Mouse (Mus musculus): ENCODE data around the gene Pou2af1.

Pou2af1 gene

DNA sequence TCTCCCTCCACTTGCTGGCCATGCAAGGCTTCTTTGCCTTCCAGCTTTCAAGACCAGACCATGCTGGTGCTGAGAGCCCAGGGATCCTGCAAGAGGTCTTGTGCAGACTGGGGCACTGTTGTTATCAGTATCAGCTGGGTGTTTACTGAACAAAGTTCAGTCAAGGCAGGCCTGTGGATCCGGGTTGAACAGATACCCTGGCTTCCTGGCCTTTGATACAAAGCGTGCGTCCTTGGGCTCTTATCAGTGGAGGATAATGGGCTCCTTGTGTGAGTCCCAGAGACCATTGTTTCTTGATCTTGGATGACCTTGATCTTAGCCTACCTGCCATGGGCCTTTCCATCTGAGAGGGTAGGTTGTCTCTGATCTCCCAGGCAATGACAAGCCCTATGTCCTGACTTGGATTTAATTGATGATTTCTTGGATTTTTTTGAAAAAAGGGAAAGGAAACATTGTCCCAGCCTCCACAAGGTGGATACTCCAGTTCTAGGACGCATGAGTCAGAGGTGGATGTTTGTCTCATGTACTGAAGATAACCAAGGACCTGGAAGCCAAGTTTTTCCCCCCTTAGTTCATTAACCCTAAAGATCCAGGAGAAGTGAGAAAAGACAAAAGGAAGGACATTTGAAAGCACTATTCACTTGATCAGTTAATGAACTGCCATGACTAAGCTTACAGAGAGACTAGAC, 17.3 kb downstream of the Pou2af1 start:
- no peak for DNase-seq

DNA sequence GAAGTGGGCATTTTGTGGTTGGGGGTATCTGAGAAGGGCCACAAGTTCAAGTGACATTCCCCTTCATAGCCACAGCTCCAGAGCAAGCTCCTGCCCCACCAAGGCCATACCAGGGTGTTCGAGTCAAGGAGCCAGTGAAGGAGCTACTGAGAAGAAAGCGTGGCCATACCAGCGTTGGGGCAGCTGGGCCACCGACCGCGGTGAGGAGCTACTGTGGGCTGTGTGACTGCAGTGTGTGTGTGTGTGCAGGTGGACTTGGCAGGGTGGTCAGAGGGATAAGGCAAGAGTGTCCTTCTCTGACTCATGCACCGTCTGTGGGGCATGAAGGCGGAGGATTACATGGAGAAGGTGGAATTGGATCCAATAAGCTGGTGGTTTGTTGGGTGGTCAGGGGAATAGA, 18.7 kb downstream of the Pou2af1 start:
- no peak for DNase-seq

DNA sequence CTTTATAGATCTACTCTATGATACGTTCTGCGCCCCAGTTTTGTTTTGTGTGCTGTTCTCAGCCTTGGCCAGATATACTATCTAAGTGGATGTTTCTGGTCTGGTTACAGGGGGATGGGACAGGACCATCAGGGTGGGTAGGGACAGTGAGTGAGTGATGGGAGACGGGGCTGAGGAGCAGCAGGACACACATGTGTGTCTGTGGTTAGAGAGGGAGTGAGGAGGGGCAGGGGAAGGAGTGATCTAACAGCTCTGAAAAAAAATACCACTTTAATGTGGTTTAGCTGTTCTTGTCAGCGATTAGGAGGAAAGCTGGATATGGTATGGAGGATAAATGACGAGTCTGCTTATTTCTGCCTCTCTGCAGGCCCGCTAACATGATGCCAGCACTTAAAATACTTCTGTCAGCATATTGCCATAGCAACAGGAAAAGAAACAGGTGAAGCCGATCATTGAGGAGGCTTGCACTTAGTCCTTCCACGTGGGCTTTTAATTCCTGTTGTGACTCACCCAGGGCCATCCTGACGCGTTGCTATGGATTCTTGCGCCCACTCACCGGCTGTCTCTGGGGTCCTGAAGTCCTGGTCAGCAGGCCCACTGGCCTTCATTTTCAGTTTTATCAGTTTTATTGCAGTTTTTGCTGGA, 25.4 kb downstream of the Pou2af1 start:
- no peak for DNase-seq

DNA sequence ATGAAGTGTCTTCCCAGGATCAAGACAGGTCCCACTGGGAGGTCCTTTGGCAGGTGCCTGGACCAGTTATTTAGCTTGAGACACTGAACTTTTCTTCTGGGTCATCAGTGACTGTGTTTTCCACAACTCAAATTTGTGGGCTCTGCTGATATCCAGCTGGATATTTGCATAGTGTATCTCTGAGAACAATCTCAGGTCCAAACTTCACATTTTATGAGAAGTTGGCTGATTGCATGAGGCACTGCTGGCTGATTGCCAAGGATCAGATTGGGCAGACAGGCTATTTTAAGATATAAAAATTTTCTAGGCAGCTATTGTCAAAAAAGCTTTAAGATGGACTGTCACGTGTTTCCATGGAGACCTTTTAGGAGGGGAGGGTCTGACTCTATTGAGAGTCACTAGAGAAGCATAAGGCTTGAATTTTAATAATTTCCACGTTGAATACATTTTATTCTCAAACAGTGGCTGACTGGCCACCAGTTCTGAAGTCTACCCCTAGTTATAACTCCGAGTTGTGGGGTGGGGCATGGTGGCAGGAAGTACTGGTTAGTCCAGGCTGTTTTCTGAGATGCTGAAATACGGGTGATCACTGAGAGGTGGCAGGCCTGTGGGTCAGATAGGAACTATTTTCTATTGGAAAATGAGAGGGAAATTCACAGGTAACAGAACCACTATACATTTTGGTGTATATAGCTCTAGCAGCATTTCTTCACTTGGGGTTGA, 43.4 kb downstream of the Pou2af1 start:
- DNase-seq, result no peak

DNA sequence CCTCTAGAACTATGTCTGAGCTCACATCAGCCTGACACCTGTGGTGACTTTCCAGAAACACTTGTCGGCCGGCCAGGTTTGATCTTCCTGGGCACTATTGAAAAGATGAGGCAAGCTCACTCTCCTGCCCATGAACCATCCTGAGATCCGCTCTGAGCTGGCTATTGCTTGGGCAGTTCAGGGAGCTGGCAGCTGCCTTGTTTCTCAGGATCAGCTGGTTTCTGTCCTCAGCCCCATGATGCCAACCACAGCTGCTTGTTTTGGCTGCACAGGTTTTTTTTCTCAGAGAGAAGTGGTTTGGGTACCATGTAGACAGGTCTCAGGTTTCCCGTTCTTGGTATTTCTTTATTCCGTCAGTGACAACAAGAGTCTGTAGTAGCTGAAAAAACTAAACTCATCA, 44.9 kb downstream of the Pou2af1 start:
- no peak for DNase-seq

DNA sequence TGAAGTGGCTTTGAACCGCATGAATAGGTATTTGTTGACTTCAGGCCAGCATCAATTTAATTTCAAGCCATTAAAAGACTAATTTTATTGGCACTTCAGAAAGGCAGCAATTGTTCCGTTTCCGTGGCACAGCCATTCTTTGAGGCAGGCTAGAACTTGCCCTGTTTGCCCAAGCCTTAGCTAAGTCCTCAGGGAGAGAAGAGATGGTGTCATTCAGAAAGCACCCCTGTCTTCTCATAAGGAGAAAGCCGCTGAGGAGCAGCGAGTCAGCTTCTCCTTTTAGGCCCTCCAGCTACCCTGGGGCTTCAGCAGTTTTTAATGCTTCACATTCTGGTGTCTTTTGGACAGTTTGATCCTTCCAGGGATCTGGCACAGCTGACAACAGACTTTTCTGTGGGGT, 55.3 kb downstream of the Pou2af1 start:
- no peak for DNase-seq

GRCm38 (mm10) chr9:51271073-51271472, 57.6 kb downstream of the Pou2af1 start:
- DNase-seq, result no peak

- DNase-seq, result no peak
Measured at GRCm38 (mm10) chr9:51272102-51272501, 58.6 kb downstream of the Pou2af1 start.

DNA sequence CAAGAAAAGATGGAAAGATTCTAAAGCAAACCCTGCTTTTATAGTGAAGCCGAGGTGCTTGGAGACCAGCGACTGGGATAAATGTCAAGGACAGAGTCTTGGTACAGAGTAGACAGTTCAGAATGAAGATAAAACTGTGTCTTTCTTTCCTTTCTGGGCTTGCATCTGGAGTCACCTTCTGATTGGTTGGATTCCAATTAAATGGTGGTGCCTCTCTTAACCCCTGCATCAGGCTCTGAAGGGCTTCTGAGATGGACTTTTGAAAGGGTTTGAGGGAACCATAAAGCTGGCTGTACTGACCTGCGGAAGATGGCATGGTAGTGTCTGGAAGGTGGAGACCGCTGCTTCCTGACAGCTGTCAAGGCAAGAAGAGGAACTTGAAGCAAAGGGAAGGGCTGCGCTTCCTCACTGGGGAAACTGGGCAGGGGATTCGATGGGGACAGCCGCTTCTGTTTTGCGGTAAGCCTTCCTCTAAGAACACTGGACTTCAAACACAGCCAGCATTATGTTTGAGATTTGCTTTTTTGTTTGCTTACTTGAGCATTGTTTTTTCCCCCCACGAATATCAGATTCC, 60.2 kb downstream of the Pou2af1 start:
- no peak for DNase-seq

DNA sequence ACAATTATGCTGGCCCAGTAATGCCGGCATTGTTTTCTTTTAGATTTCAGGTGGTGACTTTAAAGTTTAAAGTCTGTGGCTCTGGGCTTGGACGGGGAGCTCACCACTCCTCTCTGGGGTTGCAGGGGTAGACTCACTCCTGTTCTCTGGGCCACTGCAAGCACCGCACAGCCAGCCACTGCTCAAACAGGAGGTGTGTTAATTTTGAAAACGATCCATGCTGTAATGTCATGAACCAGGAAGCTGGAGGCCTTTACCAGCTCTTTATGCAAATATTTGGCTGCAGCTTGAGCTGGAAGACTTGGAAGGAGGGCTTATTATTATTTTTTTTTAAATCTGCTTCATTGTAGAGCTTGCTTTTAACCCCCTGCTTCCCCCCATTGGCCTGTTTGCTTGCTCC, 61.2 kb downstream of the Pou2af1 start:
- no peak for DNase-seq

GRCm38 (mm10) chr9:51277834-51278498, 64.5 kb downstream of the Pou2af1 start:
- no peak for DNase-seq

DNA sequence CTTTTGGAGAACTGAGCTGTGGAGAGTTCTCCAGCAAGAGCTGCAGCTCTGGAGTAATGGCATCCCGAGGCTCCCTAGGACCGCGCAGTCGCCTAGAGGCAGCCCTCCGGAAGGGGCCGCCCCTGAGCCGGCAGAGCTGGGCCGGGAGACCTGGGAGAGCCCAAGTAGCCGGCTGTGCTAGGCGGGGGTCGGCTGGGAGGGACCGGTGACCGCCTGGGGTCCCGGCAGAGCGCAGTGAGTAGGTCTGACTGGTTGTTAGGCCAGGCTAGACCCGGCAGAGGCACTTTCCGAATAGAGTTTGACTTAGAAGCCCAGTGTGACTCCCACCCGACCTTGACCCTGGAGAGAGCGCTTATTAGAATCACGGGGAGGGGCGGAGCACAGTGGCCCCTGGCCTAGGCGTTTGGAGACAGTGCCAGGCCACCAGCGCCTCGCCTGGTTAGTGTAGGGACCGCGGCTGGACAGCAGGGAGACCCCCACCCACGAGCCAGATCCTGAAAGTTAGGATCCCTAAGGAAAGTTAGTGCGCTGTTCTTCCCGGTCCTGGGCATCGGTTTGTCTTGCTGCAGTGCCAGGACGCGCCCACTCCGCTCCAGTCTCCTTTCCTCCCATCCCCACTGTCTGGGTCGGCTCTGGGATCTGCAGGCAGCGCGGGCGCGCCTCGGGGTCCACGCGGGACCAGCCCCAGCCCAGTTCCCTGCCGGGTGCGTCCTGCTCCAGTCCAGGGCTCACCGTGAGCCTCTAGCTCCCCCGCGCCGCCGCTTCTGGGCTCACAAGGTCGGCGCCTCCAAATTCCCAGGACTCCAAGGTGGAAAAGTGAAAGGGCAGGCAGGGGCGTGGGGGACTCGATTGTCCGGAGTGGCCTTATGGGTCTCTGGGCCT, 65.2 kb downstream of the Pou2af1 start, which contains the start of gene Colca2:
TSS of gene Colca2 (minus strand) at position 70 of the 882 bp plus-strand sequence.
- peak; percentile 92 for DNase-seq

DNA sequence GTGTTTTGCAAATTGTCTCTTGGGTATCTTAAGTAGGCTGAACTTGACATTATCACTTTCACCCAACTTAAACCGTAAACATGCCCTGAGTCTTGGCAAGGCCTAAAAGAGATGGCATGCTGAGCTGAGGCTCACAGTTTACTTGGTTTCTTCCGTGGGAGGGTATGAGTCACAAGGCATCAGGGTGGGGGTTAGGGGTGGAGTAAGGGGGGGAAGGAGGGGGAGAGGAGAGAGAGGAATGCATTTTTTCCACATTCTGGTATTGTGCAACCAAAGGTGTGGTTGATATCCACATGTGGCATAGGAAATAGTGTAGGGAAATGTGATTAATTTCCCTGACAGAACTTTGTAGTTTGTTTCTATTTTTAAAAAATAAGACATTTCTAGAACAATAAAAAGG, 72.6 kb downstream of the Pou2af1 start:
- no peak for DNase-seq
